Mouse (Mus musculus): ENCODE results near the gene Eif1b. TPM values are rescaled to one million over a fixed set of nuclear protein-coding genes. Genes with fewer than 3 reads are reported as not detected.

Gene Eif1b
- 100 to 1,000 TPM; 195 to 213 TPM for total RNA-seq (2021)

DNA sequence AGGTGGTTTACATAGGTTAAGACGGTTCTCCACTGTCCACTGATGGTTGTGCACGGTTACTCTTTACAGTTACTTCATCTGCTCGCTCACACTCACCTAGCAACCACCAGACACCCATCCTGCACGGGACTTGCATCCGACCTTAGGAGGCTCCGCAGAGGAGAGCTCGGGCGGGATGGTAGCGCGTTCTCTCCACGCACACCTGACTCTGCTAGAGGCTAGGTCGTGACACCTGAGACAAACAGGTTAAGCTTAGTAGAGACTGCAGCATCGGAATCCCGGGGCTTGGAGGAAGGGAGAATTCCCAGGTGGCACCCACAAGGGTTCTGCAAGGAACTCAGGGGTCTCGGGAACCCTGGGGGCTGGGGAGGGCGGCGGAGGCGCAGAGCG, at the start of gene Eif1b:
TSS of gene Eif1b (plus strand) at position 223 of the 390 bp plus-strand sequence.
- no peak for DNase-seq (ENCODE audit: extremely low spot score in 1 of 2, low spot score in 1 of 2)

DNA sequence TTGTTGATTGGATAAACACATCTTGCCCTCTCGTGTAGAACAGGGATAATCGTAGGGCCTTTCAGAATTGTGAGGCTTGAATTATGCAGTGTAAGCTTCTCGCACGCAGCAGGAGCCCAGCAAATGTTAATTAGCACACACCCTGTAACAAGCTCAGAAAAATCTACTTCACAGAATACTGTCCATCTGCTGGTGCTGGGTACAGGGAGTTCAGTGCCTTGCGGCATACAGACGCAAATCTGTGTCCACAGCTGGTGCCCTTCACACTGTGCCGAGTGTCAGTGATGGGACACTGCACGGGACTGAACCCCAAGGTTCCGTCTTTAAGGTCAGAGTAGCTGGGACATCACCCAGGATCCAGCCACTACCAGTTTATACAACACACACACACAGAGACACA, 47.4 kb upstream of the Eif1b start:
- DNase-seq (ENCODE audit: extremely low spot score in 1 of 2, low spot score in 1 of 2) = no peak

GRCm38 (mm10) chr9:120449696-120450329, 42.2 kb upstream of the Eif1b start:
- no peak for DNase-seq (ENCODE audit: extremely low spot score in 1 of 2, low spot score in 1 of 2)

DNA sequence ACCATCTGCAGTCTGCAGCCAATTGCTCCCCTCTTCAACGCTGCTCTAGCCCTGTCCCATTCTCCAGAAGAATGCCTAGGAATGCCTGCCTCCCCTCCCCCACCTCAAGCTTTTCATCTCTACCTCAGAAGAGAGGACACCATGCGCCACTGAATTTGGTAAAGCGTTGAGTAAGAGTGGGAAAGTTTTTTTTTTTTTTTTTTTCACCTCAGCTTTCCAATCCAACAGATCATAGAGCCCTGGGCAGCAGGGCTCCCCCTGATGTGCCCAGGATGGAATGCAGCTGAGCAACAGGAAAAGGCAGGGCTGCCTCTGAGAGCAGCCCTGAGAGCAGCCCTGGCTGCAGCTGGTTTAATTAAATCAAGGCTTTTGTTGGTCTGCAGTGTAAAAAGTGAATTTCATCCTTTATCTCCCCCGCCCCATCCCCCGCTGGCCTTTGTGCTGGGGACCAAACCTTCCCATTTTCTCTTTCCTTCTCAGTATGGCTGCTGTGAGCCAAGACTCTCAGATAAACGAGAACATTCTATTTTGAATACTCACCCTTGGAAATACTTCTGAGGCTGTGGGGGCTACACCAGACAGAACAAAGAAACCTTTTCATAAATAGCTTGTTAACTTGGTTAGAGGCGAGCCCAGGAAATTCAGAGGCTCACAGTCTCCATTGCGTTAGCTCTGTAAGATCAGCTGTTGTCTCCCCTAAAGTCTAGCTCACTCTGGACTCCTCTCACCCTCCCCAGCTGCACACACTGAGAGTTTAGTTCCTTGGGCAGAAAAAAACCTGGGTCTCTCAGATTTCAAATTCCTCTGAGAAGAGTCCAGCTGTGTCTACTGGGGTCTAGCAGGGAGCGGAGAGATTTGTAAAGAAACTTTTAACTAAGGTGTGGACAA, 36.0 kb upstream of the Eif1b start:
- no peak for DNase-seq (ENCODE audit: extremely low spot score in 1 of 2, low spot score in 1 of 2)

DNA sequence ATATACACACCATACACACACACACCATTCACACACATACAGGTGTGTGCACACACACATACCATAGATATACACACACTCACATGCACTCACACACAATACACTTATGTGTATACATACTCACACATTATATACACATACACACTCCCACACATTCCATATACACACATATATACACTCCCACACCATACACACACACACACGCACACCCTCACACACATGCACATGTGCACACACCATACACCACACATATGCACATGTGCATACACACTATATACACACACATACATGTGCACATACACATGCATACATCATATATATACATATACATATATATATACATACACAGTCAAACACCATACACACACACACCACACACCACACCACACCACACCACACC, 21.6 kb upstream of the Eif1b start:
- DNase-seq (ENCODE audit: extremely low spot score in 1 of 2, low spot score in 1 of 2) = no peak

DNA sequence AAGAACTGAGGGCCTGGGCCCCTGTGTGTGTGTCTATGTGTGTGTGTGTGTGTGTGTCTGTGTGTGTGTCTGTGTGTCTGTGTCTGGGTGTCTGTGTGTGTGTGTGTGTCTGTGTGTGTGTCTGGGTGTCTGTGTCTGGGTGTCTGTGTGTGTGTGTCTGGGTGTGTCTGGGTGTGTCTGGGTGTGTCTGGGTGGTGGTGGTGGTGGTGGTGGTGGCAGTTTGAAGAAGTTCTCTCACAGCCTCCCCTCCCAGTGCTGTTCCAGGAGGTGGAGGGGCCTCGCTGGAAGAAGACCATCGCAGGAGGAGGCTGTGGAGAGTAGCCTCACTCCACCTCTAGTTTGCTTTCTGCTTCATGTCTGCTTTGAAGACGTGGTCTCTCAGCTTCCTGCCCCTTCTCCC, 10.4 kb upstream of the Eif1b start:
- no peak for DNase-seq (ENCODE audit: extremely low spot score in 1 of 2, low spot score in 1 of 2)

- DNase-seq (ENCODE audit: extremely low spot score in 1 of 2, low spot score in 1 of 2) = no peak
Measured at GRCm38 (mm10) chr9:120482382-120482781, 9.7 kb upstream of the Eif1b start.

GRCm38 (mm10) chr9:120483101-120483500, 8.9 kb upstream of the Eif1b start:
- DNase-seq (ENCODE audit: extremely low spot score in 1 of 2, low spot score in 1 of 2) = no peak

DNA sequence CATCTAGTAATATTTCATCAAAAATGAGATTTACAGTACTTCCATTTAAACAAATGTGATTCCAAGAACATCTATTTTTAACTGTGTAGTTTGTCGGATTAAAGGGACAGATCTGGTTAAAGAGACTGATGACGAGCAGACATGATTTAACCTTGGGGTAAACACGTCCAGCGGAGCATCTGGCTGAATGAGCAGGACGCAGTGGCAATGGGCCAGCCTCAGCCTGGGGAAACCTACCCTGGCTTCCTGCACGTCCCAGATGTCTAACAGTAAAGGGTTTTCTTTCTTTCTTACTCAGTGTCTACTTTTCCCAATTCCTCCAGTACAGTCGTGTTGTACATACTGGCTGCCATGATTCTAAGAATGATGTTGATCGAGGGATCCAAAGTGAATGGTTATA, 5.0 kb upstream of the Eif1b start:
- DNase-seq (ENCODE audit: extremely low spot score in 1 of 2, low spot score in 1 of 2) = no peak

GRCm38 (mm10) chr9:120491509-120491908, 523 bp upstream of the Eif1b start:
- no peak for DNase-seq (ENCODE audit: extremely low spot score in 1 of 2, low spot score in 1 of 2)

- DNase-seq (ENCODE audit: extremely low spot score in 1 of 2, low spot score in 1 of 2) = peak; percentile 76 to 79
Measured at GRCm38 (mm10) chr9:120492400-120493351, 644 bp downstream of the Eif1b start.

DNA sequence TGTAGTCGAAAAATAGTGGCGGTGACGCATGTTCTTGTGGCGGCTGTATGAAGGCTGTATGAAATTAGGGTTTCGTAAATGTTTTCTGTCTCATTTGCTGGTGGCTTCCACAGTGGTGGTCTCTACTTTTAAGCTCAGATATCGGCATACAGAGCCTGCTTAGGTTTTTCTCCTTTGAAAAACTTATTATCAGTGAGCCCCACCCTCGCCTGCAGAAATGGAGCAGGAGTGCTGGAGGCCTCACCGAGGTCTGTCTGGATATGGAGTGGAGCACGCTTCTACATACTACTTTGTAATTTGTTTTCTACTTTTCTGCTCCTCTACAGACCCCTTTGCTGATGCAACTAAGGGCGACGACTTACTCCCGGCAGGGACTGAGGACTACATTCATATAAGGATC, 1.7 kb downstream of the Eif1b start:
- DNase-seq (ENCODE audit: extremely low spot score in 1 of 2, low spot score in 1 of 2) = no peak

- DNase-seq (ENCODE audit: extremely low spot score in 1 of 2, low spot score in 1 of 2) = peak; percentile 51 to 72
Measured at GRCm38 (mm10) chr9:120496691-120497090, 4.7 kb downstream of the Eif1b start.

- DNase-seq (ENCODE audit: extremely low spot score in 1 of 2, low spot score in 1 of 2) = no peak
Measured at GRCm38 (mm10) chr9:120497983-120498382, 6.0 kb downstream of the Eif1b start.

GRCm38 (mm10) chr9:120501191-120501902, 9.3 kb downstream of the Eif1b start:
- no peak for DNase-seq (ENCODE audit: extremely low spot score in 1 of 2, low spot score in 1 of 2)

- peak; percentile 65 to 91 for DNase-seq (ENCODE audit: extremely low spot score in 1 of 2, low spot score in 1 of 2)
Measured at GRCm38 (mm10) chr9:120502013-120502412, 10.0 kb downstream of the Eif1b start.

DNA sequence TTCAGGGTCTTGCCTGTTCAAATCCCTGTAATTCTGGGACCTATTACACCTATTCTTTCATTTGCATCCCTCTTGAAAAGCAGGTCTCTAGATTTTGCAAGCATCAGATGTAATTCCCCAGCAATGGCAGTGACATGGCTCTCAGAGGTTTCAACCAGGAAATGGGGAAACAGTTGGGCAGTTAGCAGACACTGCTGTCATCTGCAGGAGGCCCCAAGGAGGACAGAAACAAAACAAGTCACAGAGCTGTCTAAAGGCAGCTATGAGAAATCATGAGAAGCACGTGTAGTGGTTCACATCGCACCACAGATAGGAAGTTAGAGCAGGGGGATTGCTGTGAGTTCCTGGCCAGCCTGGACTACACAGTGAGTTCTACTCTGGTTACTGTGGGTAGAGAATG, 12.4 kb downstream of the Eif1b start:
- DNase-seq (ENCODE audit: extremely low spot score in 1 of 2, low spot score in 1 of 2) = no peak

GRCm38 (mm10) chr9:120511781-120512180, 19.7 kb downstream of the Eif1b start:
- no peak for DNase-seq (ENCODE audit: extremely low spot score in 1 of 2, low spot score in 1 of 2)

GRCm38 (mm10) chr9:120516720-120517119, 24.7 kb downstream of the Eif1b start:
- no peak for DNase-seq (ENCODE audit: extremely low spot score in 1 of 2, low spot score in 1 of 2)

DNA sequence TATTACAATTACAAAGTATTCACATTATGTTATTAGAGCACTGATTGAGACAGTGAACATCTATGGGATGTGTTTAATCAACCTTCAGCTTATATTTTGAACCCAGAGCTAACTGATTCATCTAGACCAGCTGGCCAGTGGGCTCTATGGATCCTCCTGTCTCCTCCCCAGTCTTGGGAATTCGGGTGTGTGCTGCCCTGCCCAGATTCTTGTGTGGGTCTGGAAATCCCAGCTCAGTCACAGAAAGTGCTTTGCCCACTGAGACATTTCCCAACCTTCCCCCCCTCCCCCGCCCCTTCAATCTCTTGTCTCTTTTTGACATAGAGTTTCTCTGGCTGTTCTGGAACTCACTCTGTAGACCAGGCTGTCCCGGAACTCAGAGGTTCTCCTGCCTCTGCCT, 26.9 kb downstream of the Eif1b start:
- no peak for DNase-seq (ENCODE audit: extremely low spot score in 1 of 2, low spot score in 1 of 2)

Data from layer of hippocampus, postnatal 25 days (tissue).